Mouse (Mus musculus) midbrain, embryonic 14.5 days (tissue): ENCODE measurements around the gene Shisa8. TPM values are rescaled to one million over a fixed set of nuclear protein-coding genes. Genes with fewer than 3 reads are reported as not detected.

ENCODE experiments used
- ATAC-seq: fragments of 200-750 bp; cut with Nextera tagmentation; 2 replicates; pipeline ENCODE4 v1.8.0; 2017; ENCODE audit warnings: moderate number of reproducible peaks, moderate library complexity; ENCODE audit not compliant: low FRiP score, low TSS enrichment
- DNase-seq: peaks from one replicate; pipeline ENCODE4 v3.0.0-alpha.2; 2015
- H3K27ac ChIP-seq: fragments of 300-500 bp; sonication (generic); replicated peaks from 2 replicates; pipeline ENCODE4 v1.5.1; 2014; ENCODE audit warnings: mild to moderate bottlenecking, low read depth, low read length, moderate library complexity
- H3K27me3 ChIP-seq: fragments of 300-500 bp; sonication (generic); 2 replicates; pipeline ENCODE4 v1.6.1; 2014; ENCODE audit warnings: low read length, control low read depth, mixed read lengths; ENCODE audit not compliant: control insufficient read depth, insufficient read depth
- H3K36me3 ChIP-seq: fragments of 300-500 bp; sonication (generic); 2 replicates; pipeline ENCODE4 v1.6.1; 2014; ENCODE audit warnings: low read length, control low read depth; ENCODE audit not compliant: control insufficient read depth, insufficient read depth
- H3K4me1 ChIP-seq: fragments of 300-500 bp; sonication (generic); 2 replicates; pipeline ENCODE4 v1.6.1; 2014; ENCODE audit warnings: mild to moderate bottlenecking, antibody characterized with exemption, low read length, control low read depth; ENCODE audit not compliant: control insufficient read depth, insufficient read depth
- H3K4me2 ChIP-seq: fragments of 300-500 bp; sonication (generic); 2 replicates; pipeline ENCODE4 v1.6.1; 2014; ENCODE audit warnings: mild to moderate bottlenecking, low read length, moderate library complexity
- H3K4me3 ChIP-seq: fragments of 300-500 bp; sonication (generic); replicated peaks from 2 replicates; pipeline ENCODE4 v1.5.1; 2014; ENCODE audit warnings: low read depth, low read length
- H3K9ac ChIP-seq: fragments of 300-500 bp; sonication (generic); replicated peaks from 2 replicates; pipeline ENCODE4 v1.6.1; 2014; ENCODE audit warnings: mild to moderate bottlenecking, low read length, moderate library complexity
- H3K9me3 ChIP-seq: fragments of 300-500 bp; sonication (generic); 2 replicates; pipeline ENCODE4 v1.6.1; 2016; ENCODE audit warnings: low read length, control low read depth, mixed read lengths; ENCODE audit not compliant: control insufficient read depth
- WGBS: fragments of 180-500 bp; shearing (Covaris S2); extraction: QIAGEN DNeasy Blood & Tissue Kit; methylation state at CpG from one replicate; pipeline ENCODE4 v1.1.7; 2014; 5-methylcytosine and 5-hydroxymethylcytosine counted together
- microRNA counts: library from miRNA; unstranded; fragments of <30 nt; microRNA quantifications from one replicate; lab custom pipeline; 2016
- microRNA-seq: library from miRNA; unstranded; fragments of <30 nt; microRNA quantifications from one replicate; pipeline ENCODE4, GENCODE M21; 2016
- polyA plus RNA-seq: library from polyadenylated mRNA; unstranded; fragments of >200 nt; fragmentation: Nextera tagmentation; extraction: Ambion mirVana; gene quantifications from 2 replicates; pipeline ENCODE4 v1.2.1, GENCODE M21; 2014

Shisa8 gene
- polyA plus RNA-seq, 1 experiment from 2014 or later, result 0.70 TPM

- Histone ChIP-seq H3K4me2 (no peak overlapping the region), H3K27ac (no peak overlapping the region), H3K36me3 (no peaks in the 10 kb centered on the region), H3K4me3 (no peak overlapping the region), H3K9ac (no peak overlapping the region), H3K27me3 (no peaks in the 10 kb centered on the region), H3K9me3 (no peaks in the 10 kb centered on the region), H3K4me1 (peaks cover 29% of the 10 kb centered on the region)
- 90% methylated on average over 12 of the region's 12 CpGs for WGBS
- DNase-seq (no peak), ATAC-seq (no peak)
These were observed 50.5 kb downstream of the Shisa8 start for GRCm38 (mm10) chr15:82161965-82162600.

GRCm38 (mm10) chr15:82160731-82161640 is 51.6 kb downstream of the Shisa8 start:
- peaks cover 18% of the 10 kb centered on the region; the same call in 1 of the 2 replicates for H3K4me1 ChIP-seq
- no peak overlapping the region for H3K4me3 ChIP-seq
- H3K9ac ChIP-seq, result no peak overlapping the region
- no peak for DNase-seq
- H3K27me3 ChIP-seq, result no peaks in the 10 kb centered on the region
- no peaks in the 10 kb centered on the region for H3K9me3 ChIP-seq
- H3K27ac ChIP-seq, result no peak overlapping the region
- no peaks in the 10 kb centered on the region for H3K36me3 ChIP-seq
- WGBS, result 86% methylated on average over 11 of the region's 11 CpGs
- no peak overlapping the region for H3K4me2 ChIP-seq
- ATAC-seq, result no peak

- Histone ChIP-seq H3K9me3 (no peaks in the 10 kb centered on the region), H3K4me2 (no peak overlapping the region), H3K9ac (no peak overlapping the region), H3K4me1 (peaks cover 13% of the 10 kb centered on the region; the same call in 1 of the 2 replicates), H3K36me3 (no peaks in the 10 kb centered on the region), H3K27ac (no peak overlapping the region), H3K4me3 (no peak overlapping the region), H3K27me3 (no peaks in the 10 kb centered on the region)
- ATAC-seq, result no peak
- WGBS, result 79% methylated on average over 9 of the region's 9 CpGs
- no peak for DNase-seq
These were observed 53.1 kb downstream of the Shisa8 start for GRCm38 (mm10) chr15:82159471-82159870.

- Histone ChIP-seq H3K9ac (no peak overlapping the region), H3K4me2 (no peak overlapping the region), H3K27ac (0 out of 2 replicates have a peak overlapping the region, but pooled peaks have one; percentile 26), H3K4me1 (peaks cover 13% of the 10 kb centered on the region; the same call in 1 of the 2 replicates), H3K9me3 (no peaks in the 10 kb centered on the region), H3K27me3 (no peaks in the 10 kb centered on the region), H3K36me3 (no peaks in the 10 kb centered on the region), H3K4me3 (no peak overlapping the region)
- ATAC-seq, result no peak
- DNase-seq, result no peak
- 77% methylated on average over 17 of the region's 17 CpGs for WGBS
These were observed 54.2 kb downstream of the Shisa8 start for GRCm38 (mm10) chr15:82158243-82159035.

- no peaks in the 10 kb centered on the region for H3K9me3 ChIP-seq
- WGBS, result 76% methylated on average over 10 of the region's 10 CpGs
- H3K27me3 ChIP-seq, result no peaks in the 10 kb centered on the region
- H3K9ac ChIP-seq, result no peak overlapping the region
- no peak overlapping the region for H3K4me3 ChIP-seq
- no peak overlapping the region for H3K4me2 ChIP-seq
- DNase-seq (no peak), ATAC-seq (no peak)
- H3K4me1 ChIP-seq, result peaks cover 19% of the 10 kb centered on the region; the same call in 1 of the 2 replicates
- H3K27ac ChIP-seq, result no peak overlapping the region
- no peaks in the 10 kb centered on the region for H3K36me3 ChIP-seq
These were observed 55.7 kb downstream of the Shisa8 start for GRCm38 (mm10) chr15:82156902-82157301.

- 98% methylated on average over 6 of the region's 6 CpGs for WGBS
- Histone ChIP-seq H3K4me3 (no peak overlapping the region), H3K27me3 (no peaks in the 10 kb centered on the region), H3K9me3 (no peaks in the 10 kb centered on the region), H3K4me2 (no peak overlapping the region), H3K4me1 (peaks cover 19% of the 10 kb centered on the region; the same call in 1 of the 2 replicates), H3K27ac (no peak overlapping the region), H3K36me3 (no peaks in the 10 kb centered on the region), H3K9ac (no peak overlapping the region)
- no peak for DNase-seq
- ATAC-seq, result no peak
These were observed 56.3 kb downstream of the Shisa8 start for GRCm38 (mm10) chr15:82156298-82156697.

MicroRNAs within 50 kb of the gene (microRNA counts, 519-probe panel; counts per million panel counts)
- microRNA mmu-miR-33 (lab: Ali Mortazavi, UCI), result 3,146 counts per million, percentile 13 among the panel's probes with 10 or more counts

Small RNA genes within 50 kb of the gene (microRNA-seq; reads per million reads assigned to microRNA genes)
- gene Mir33, result 123 reads per million, percentile 59 among the genes with 10 or more reads in this experiment

Other genes with a start within 250 kb of the Shisa8 start
- not detected in 2 replicates for gene 1700029P11Rik, start 232.3 kb downstream of the Shisa8 start, polyA plus RNA-seq
- gene Xrcc6, start 225.0 kb downstream of the Shisa8 start, polyA plus RNA-seq, result 28.3 and 36.9 TPM in 2 replicates
- 39.7 and 51.0 TPM in 2 replicates for gene Desi1, start 179.0 kb downstream of the Shisa8 start, polyA plus RNA-seq
- 243 and 254 TPM in 2 replicates for gene Snu13, start 165.2 kb downstream of the Shisa8 start, polyA plus RNA-seq
- 0.04 TPM in 1 of 2 replicates, not detected in the other for gene 4930407I10Rik, start 153.7 kb downstream of the Shisa8 start, polyA plus RNA-seq
- gene Mei1, start 142.8 kb downstream of the Shisa8 start, polyA plus RNA-seq, result 0.07 TPM in 1 of 2 replicates, not detected in the other
- gene Ccdc134, start 84.9 kb downstream of the Shisa8 start, polyA plus RNA-seq, result 10.0 and 11.0 TPM in 2 replicates
- gene Srebf2, start 65.6 kb downstream of the Shisa8 start, polyA plus RNA-seq, result 132 and 158 TPM in 2 replicates
- 0.19 TPM in 1 of 2 replicates, not detected in the other for gene Tnfrsf13c, start 11.6 kb upstream of the Shisa8 start, polyA plus RNA-seq
- gene Cenpm, start 31.9 kb upstream of the Shisa8 start, polyA plus RNA-seq, result 13.9 and 23.2 TPM in 2 replicates
- gene 1500009C09Rik, start 39.6 kb upstream of the Shisa8 start, polyA plus RNA-seq, result 12.2 and 47.6 TPM in 2 replicates
- 361 and 403 TPM in 2 replicates for gene Sept3, start 62.1 kb upstream of the Shisa8 start, polyA plus RNA-seq
- not detected in 2 replicates for gene Wbp2nl, start 86.1 kb upstream of the Shisa8 start, polyA plus RNA-seq
- gene Naga, start 126.1 kb upstream of the Shisa8 start, polyA plus RNA-seq, result 23.0 and 27.3 TPM in 2 replicates
- gene Pheta2, start 126.1 kb upstream of the Shisa8 start, polyA plus RNA-seq, result 0.85 and 1.3 TPM in 2 replicates
- 286 and 365 TPM in 2 replicates for gene Smdt1, start 126.1 kb upstream of the Shisa8 start, polyA plus RNA-seq
- gene Ndufa6, start 141.5 kb upstream of the Shisa8 start, polyA plus RNA-seq, result 375 and 469 TPM in 2 replicates
- gene Cyp2d22, start 167.4 kb upstream of the Shisa8 start, polyA plus RNA-seq, result 0.76 and 2.1 TPM in 2 replicates
- not detected in 2 replicates for gene Cyp2d11, start 181.2 kb upstream of the Shisa8 start, polyA plus RNA-seq
- not detected in 2 replicates for gene Cyp2d10, start 194.4 kb upstream of the Shisa8 start, polyA plus RNA-seq
- not detected in 2 replicates for gene Cyp2d9, start 220.6 kb upstream of the Shisa8 start, polyA plus RNA-seq